Mouse (Mus musculus) C2C12 (cell line): ENCODE results near the gene Sidt1. TPM values are rescaled to one million over a fixed set of nuclear protein-coding genes. Genes with fewer than 3 reads are reported as not detected.

Experiments used
- H3K27me3 ChIP-seq: one replicate; pipeline ENCODE4 v1.6.1; 2011; ENCODE audit not compliant: control insufficient read depth, insufficient read depth, insufficient read length
- H3K36me3 ChIP-seq: one replicate; pipeline ENCODE4 v1.6.1; 2011; ENCODE audit not compliant: control insufficient read depth, insufficient read depth
- H3K4me3 ChIP-seq: one replicate; pipeline ENCODE4 v1.5.1; 2011; ENCODE audit warnings: mild to moderate bottlenecking, control low read depth; ENCODE audit not compliant: poor library complexity, insufficient read depth, severe bottlenecking
- H3K79me2 ChIP-seq: one replicate; pipeline ENCODE4 v1.6.1; 2011; ENCODE audit not compliant: control insufficient read depth, insufficient read depth
- H3K79me3 ChIP-seq: one replicate; pipeline ENCODE4 v1.6.1; 2011; ENCODE audit warnings: low read depth, control low read depth
- H3ac ChIP-seq: one replicate; pipeline ENCODE3; 2011; ENCODE audit warnings: low read depth; ENCODE audit not compliant: control insufficient read depth, insufficient read length
- CEBPB ChIP-seq: IDR thresholded peaks from one replicate; pipeline ENCODE4 v1.6.1; 2011; ENCODE audit warnings: low read depth, mild to moderate bottlenecking, control low read depth, moderate library complexity
- CTCF ChIP-seq: IDR thresholded peaks from one replicate; pipeline ENCODE4 v1.5.1; 2011; ENCODE audit not compliant: control insufficient read depth, insufficient read depth, insufficient read length
- FOSL1 ChIP-seq: IDR thresholded peaks from one replicate; pipeline ENCODE4 v1.8.0; 2011; ENCODE audit warnings: mild to moderate bottlenecking, low read length; ENCODE audit not compliant: poor library complexity, insufficient read depth, severe bottlenecking
- MYOG ChIP-seq: IDR thresholded peaks from one replicate; pipeline ENCODE4 v1.6.1; 2011; ENCODE audit not compliant: control insufficient read depth, insufficient read length; ENCODE audit errors: extremely low read depth
- USF1 ChIP-seq: IDR thresholded peaks from one replicate; pipeline ENCODE4 v1.6.1; 2011; ENCODE audit warnings: low read depth, mild to moderate bottlenecking, control low read depth, moderate library complexity
- polyA plus RNA-seq: library from polyadenylated mRNA; unstranded; fragments of >200 nt; fragmentation: generic; extraction: Trizol; gene quantifications from one replicate; pipeline ENCODE4 v1.2.1, GENCODE M21; 2012; ENCODE audit warnings: missing spikeins

Gene Sidt1
- polyA plus RNA-seq, 1 experiment = not detected

GRCm38 (mm10) chr16:44190968-44191367, 142.0 kb downstream of the Sidt1 start:
- H3K27me3 ChIP-seq = no peaks in the 10 kb centered on the region
- no peak for TF ChIP-seq MYOG
- TF ChIP-seq CEBPB = no peak
- TF ChIP-seq CTCF = no peak
- no peak for TF ChIP-seq USF1
- TF ChIP-seq FOSL1 = no peak

More at GRCm38 (mm10) chr16:44190968-44191367, 142.0 kb downstream of the Sidt1 start:
- H3K4me3 ChIP-seq = no peak overlapping the region
- no peak overlapping the region for H3ac ChIP-seq
- peaks cover 2% of the 10 kb centered on the region for H3K79me3 ChIP-seq
- H3K36me3 ChIP-seq = no peaks in the 10 kb centered on the region
- no peaks in the 10 kb centered on the region for H3K79me2 ChIP-seq

Other genes starting within 250 kb of the Sidt1 start
- gene Atp6v1a, start 193.5 kb downstream of the Sidt1 start, polyA plus RNA-seq = 29.1 TPM
- 34.8 TPM for gene Naa50, start 193.4 kb downstream of the Sidt1 start, polyA plus RNA-seq
- 2.2 TPM for gene Usf3, start 159.9 kb downstream of the Sidt1 start, polyA plus RNA-seq
- gene Spice1, start 13.9 kb upstream of the Sidt1 start, polyA plus RNA-seq = 3.1 TPM
- not detected for gene Cfap44, start 61.6 kb upstream of the Sidt1 start, polyA plus RNA-seq
- 4.4 TPM for gene Boc, start 225.7 kb upstream of the Sidt1 start, polyA plus RNA-seq